Mouse (Mus musculus) lung, postnatal 0 days (tissue): ENCODE results near the gene Tufm.

Experiments
- CTCF ChIP-seq: IDR thresholded peaks from 2 replicates; pipeline ENCODE4 v1.5.1; 2016; ENCODE audit warnings: antibody characterized with exemption, mild to moderate bottlenecking
- EP300 ChIP-seq: IDR thresholded peaks from 2 replicates; pipeline ENCODE4 v1.6.1; 2016; ENCODE audit warnings: antibody characterized with exemption, mild to moderate bottlenecking, control low read depth

DNA sequence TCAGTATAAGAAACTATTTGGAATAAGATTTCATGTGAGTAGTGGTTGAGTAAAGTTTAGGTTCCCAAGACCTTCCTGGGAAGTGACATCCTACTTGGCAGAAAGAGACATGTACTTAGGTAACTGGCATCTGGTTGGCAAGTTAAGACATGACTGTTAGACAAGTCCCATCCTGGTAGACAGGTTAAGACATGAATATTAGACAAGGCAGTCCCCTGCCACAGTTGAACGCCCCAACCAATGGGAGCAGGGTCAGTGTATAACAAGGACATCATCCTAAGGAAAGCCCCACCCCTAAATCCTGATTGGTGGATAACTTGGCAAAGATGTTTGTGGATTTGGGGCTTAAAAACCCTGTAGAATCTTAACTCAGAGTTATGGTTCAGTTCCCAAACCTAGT, 46.3 kb downstream of the Tufm start:
- TF ChIP-seq CTCF (no peak), EP300 (no peak)
